Mouse (Mus musculus) G1E-ER4 (cell line): Measurements from ENCODE around the gene Kctd7. TPM values are rescaled to one million over a fixed set of nuclear protein-coding genes. Genes with fewer than 3 reads are reported as not detected.

Experiments
- GATA1 ChIP-seq: IDR thresholded peaks from one replicate; pipeline ENCODE4 v1.8.0; 2012; ENCODE audit warnings: low read length, inconsistent platforms
- polyA plus RNA-seq: library from polyadenylated mRNA; stranded (reverse); fragments of >175 nt; gene quantifications from 2 replicates; pipeline ENCODE4 v1.2.3, GENCODE M21; 2012

The Kctd7 gene
- polyA plus RNA-seq, 1 experiment: 11.9 TPM

- TF ChIP-seq GATA1: no peak
Measured at GRCm38 (mm10) chr5:130173012-130173411, 28.4 kb downstream of the Kctd7 start.

GRCm38 (mm10) chr5:130177871-130178270 lies 33.2 kb downstream of the Kctd7 start:
- no peak for TF ChIP-seq GATA1

GRCm38 (mm10) chr5:130180362-130180761 lies 35.7 kb downstream of the Kctd7 start:
- TF ChIP-seq GATA1: no peak

- TF ChIP-seq GATA1: no peak
Measured at GRCm38 (mm10) chr5:130181740-130182540, 37.3 kb downstream of the Kctd7 start.

- TF ChIP-seq GATA1: no peak
Measured at GRCm38 (mm10) chr5:130182541-130182821, 37.8 kb downstream of the Kctd7 start.

GRCm38 (mm10) chr5:130184193-130184856 lies 39.7 kb downstream of the Kctd7 start:
- no peak for TF ChIP-seq GATA1

GRCm38 (mm10) chr5:130185312-130185711 lies 40.7 kb downstream of the Kctd7 start:
- TF ChIP-seq GATA1: no peak

- no peak for TF ChIP-seq GATA1
Measured at GRCm38 (mm10) chr5:130187383-130187782, 42.7 kb downstream of the Kctd7 start.

GRCm38 (mm10) chr5:130190909-130191308 lies 46.2 kb downstream of the Kctd7 start:
- no peak for TF ChIP-seq GATA1

- no peak for TF ChIP-seq GATA1
Measured at GRCm38 (mm10) chr5:130191865-130192264, 47.2 kb downstream of the Kctd7 start.

- no peak for TF ChIP-seq GATA1
Measured at GRCm38 (mm10) chr5:130192356-130192944, 47.8 kb downstream of the Kctd7 start.

GRCm38 (mm10) chr5:130193760-130194159 lies 49.1 kb downstream of the Kctd7 start:
- TF ChIP-seq GATA1: no peak

- TF ChIP-seq GATA1: no peak
Measured at GRCm38 (mm10) chr5:130196307-130196706, 51.6 kb downstream of the Kctd7 start.

- no peak for TF ChIP-seq GATA1
Measured at GRCm38 (mm10) chr5:130197454-130197853, 52.8 kb downstream of the Kctd7 start.

- TF ChIP-seq GATA1: no peak
Measured at GRCm38 (mm10) chr5:130197981-130198380, 53.3 kb downstream of the Kctd7 start.

GRCm38 (mm10) chr5:130200233-130201029 lies 55.8 kb downstream of the Kctd7 start:
- no peak for TF ChIP-seq GATA1
